Mouse (Mus musculus): ENCODE data around the gene Maml2.

GRCm38 (mm10) chr9:13248104-13248503, 49.7 kb upstream of the Maml2 start:
- TF ChIP-seq POLR2A (IDR thresholded peaks at IDR 0.05; ENCODE audit: borderline replicate concordance, insufficient read depth, low read length) (no peak), CTCF (IDR thresholded peaks at IDR 0.05; ENCODE audit: borderline replicate concordance, insufficient read depth, low read depth, low read length) (no peak)
